Mouse (Mus musculus): Measurements from ENCODE around the gene Zc3h12d. TPM values are rescaled to one million over a fixed set of nuclear protein-coding genes. Genes with fewer than 3 reads are reported as not detected.
"Not testable (repeated sequence)": the region's sequence is repeated elsewhere in the genome, so short reads cannot be mapped to it uniquely, and the experiment has no call there.

The Zc3h12d gene
- total RNA-seq, 2 experiments from 2014 or later, result 0.15 to 1.0 TPM

- no peak for DNase-seq
Measured at GRCm38 (mm10) chr10:7871381-7872020, 39.2 kb downstream of the Zc3h12d start.

DNA sequence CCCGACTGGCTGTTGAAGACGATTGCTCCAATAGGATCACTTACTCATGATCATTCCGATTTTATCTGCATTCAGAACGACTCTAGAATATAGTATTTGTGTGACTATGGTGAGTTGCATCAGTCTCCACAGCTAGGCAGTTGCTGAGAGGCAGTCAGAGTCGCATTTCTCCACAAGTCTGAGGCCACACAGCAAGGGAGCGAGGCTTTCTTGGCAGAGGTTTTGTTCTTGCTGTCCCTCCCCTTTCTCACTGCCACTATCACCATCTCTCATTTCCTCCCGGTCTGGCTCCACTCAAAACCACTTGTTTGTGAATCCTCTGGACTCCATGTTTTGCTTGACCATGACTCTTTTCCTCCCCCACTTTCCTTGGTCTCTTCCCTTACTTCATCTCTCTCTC lies 41.9 kb downstream of the Zc3h12d start:
- no peak for DNase-seq

DNA sequence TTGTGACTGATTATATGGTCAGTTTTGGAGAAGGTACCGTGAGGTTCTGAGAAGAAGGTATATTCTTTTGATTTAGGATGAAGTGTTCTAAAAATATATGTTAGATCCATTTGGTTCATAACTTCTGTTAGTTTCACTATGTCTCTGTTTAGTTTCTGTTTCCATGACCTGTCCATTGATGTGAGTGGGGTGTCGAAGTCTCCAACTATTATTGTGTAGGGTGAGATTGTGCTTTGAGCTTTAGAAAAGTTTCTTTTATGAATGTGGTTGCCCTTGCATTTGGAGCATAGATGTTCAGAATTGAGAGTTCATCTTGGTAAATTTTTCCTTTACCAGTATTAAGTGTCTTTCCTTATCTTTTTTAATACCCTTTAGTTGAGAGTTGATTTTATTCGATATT lies 48.0 kb downstream of the Zc3h12d start:
- DNase-seq, result not testable (repeated sequence)

DNA sequence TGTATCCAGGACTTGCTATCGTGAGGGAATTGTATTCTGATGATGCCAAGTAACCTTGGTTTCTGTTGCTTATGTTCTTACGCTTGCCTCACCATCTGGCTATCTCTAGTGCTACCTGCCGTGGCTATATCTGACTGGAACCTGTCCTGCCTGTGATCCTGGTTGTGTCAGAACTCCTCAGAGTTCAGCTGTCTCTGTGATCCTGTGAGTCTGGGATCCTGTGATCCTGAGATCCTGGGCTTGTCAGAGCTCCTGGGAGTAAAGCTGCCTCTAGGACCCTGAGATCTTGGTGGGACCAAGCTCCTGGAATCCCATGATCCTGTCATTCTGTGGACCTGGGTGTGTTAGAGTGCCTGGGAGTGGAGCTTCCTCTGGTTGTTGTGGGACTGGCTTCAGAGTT lies 49.7 kb downstream of the Zc3h12d start:
- no peak for DNase-seq

DNA sequence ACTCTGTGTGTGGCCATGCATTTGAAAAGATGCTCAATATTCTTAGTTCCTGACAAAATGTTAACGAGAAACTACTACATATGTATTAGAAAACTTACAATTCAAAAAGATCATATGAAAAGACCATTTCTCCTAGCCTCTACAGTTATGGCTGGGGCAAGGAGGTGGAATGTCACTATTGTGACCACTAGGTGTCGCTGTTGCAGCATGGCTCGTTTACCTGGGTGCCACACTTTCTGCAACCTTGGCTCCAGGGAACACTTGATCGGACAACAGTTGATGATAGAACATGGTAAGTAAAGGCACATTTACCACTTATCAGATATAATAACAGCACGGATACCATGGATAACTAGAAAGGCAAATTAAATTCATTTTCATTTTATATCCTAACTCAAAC lies 51.3 kb downstream of the Zc3h12d start:
- DNase-seq, result peak; percentile 70 to 86

GRCm38 (mm10) chr10:7888256-7888868 lies 56.1 kb downstream of the Zc3h12d start:
- DNase-seq, result peak; percentile 13 to 26

- no peak for DNase-seq
Measured at GRCm38 (mm10) chr10:7900719-7901627, 68.7 kb downstream of the Zc3h12d start.

- DNase-seq, result no peak
Measured at GRCm38 (mm10) chr10:7904157-7904556, 71.9 kb downstream of the Zc3h12d start.

DNA sequence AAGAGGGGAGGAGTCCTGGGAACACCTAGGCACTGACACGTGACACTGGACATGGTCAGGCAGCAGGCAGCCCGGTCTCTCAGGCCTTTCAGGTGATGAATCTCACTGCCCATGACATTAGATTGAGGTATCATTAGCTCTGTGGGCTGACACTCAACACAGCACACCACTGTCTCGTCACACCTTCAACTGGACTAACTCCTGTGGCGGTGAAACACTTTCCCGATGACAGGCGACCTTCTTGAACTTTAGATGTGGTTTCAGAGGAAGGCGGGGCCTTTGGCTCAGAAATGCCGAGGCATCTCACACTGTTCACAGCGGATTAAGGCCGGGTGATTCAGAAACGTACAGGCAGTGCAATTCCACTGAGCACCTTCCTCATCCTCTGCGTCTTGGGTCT lies 74.9 kb downstream of the Zc3h12d start:
- no peak for DNase-seq

GRCm38 (mm10) chr10:7911268-7911667 lies 79.0 kb downstream of the Zc3h12d start:
- DNase-seq, result no peak

Small RNA genes within 50 kb of the gene (microRNA-seq; reads per million reads assigned to microRNA genes)
- gene Mir5104, result 0.81 to 2.7 reads per million in 2 experiments

Other genes with a start within 250 kb of the Zc3h12d start
- gene Lrp11, start 242.7 kb upstream of the Zc3h12d start, total RNA-seq (2021), result 1 to 10 TPM; 2.9 TPM
- 1 to 10 TPM; 6.7 to 7.3 TPM for gene Nup43, start 165.0 kb upstream of the Zc3h12d start, total RNA-seq (2021)
- gene Pcmt1, start 151.3 kb upstream of the Zc3h12d start, total RNA-seq (2021), result 100 to 1,000 TPM in 1 of 2 experiments, 10 to 100 TPM in 1; 95.5 to 103 TPM
- 10 to 100 TPM in 1 of 2 experiments, 1 to 10 TPM in 1; 8.8 to 11.6 TPM for gene Lats1, start 151.3 kb upstream of the Zc3h12d start, total RNA-seq (2021)
- 10 to 100 TPM; 13.1 to 13.2 TPM for gene Katna1, start 106.5 kb upstream of the Zc3h12d start, total RNA-seq (2021)
- gene Ginm1, start 39.6 kb upstream of the Zc3h12d start, total RNA-seq (2021), result 100 to 1,000 TPM in 1 of 2 experiments, 10 to 100 TPM in 1; 91.2 to 103 TPM
- 10 to 100 TPM; 11.7 to 15.0 TPM for gene Ppil4, start 39.6 kb upstream of the Zc3h12d start, total RNA-seq (2021)
- 10 to 100 TPM; 44.5 to 52.9 TPM for gene Tab2, start 123.8 kb downstream of the Zc3h12d start, total RNA-seq (2021)